Mouse (Mus musculus) embryonic facial prominence, embryonic 15.5 days (tissue): ENCODE data around the gene Mettl26. TPM values are rescaled to one million over a fixed set of nuclear protein-coding genes. Genes with fewer than 3 reads are reported as not detected.
A peak's percentile ranks its signal among the peaks of the same experiment; 100 is the strongest.

ENCODE experiments used
- ATAC-seq: fragments of 200-750 bp; cut with Nextera tagmentation; 2 replicates; pipeline ENCODE4 v1.8.0; 2017; ENCODE audit warnings: low read depth, moderate TSS enrichment; ENCODE audit not compliant: insufficient number of reproducible peaks, low FRiP score, low TSS enrichment
- H3K27ac ChIP-seq: fragments of 300-500 bp; sonication (generic); replicated peaks from 2 replicates; pipeline ENCODE4 v1.5.1; 2015; ENCODE audit warnings: mild to moderate bottlenecking, inconsistent platforms
- H3K27me3 ChIP-seq: fragments of 300-500 bp; sonication (generic); 2 replicates; pipeline ENCODE4 v1.6.1; 2015; ENCODE audit warnings: inconsistent platforms
- H3K36me3 ChIP-seq: fragments of 300-500 bp; sonication (generic); 2 replicates; pipeline ENCODE4 v1.6.1; 2015; ENCODE audit warnings: mild to moderate bottlenecking, inconsistent platforms
- H3K4me1 ChIP-seq: fragments of 300-500 bp; sonication (generic); 2 replicates; pipeline ENCODE4 v1.6.1; 2015; ENCODE audit warnings: inconsistent platforms
- H3K4me2 ChIP-seq: fragments of 300-500 bp; sonication (generic); replicated peaks from 2 replicates; pipeline ENCODE4 v1.6.1; 2015; ENCODE audit warnings: mild to moderate bottlenecking, inconsistent platforms
- H3K4me3 ChIP-seq: fragments of 300-500 bp; sonication (generic); replicated peaks from 2 replicates; pipeline ENCODE4 v1.5.1; 2015; ENCODE audit warnings: mild to moderate bottlenecking, inconsistent platforms
- H3K9ac ChIP-seq: fragments of 300-500 bp; sonication (generic); 2 replicates; pipeline ENCODE4 v1.6.1; 2015; ENCODE audit warnings: inconsistent platforms
- H3K9me3 ChIP-seq: fragments of 300-500 bp; sonication (generic); replicated peaks from 2 replicates; pipeline ENCODE4 v1.6.1; 2016; ENCODE audit warnings: inconsistent platforms
- WGBS: fragments of 180-500 bp; shearing (Covaris S2); methylation state at CpG from one replicate; pipeline ENCODE4 v1.1.7; 2015; 5-methylcytosine and 5-hydroxymethylcytosine counted together
- polyA plus RNA-seq: library from polyadenylated mRNA; unstranded; fragments of >200 nt; fragmentation: Nextera tagmentation; extraction: Ambion mirVana; gene quantifications from 2 replicates; pipeline ENCODE4 v1.2.1, GENCODE M21; 2015

Gene Mettl26
- polyA plus RNA-seq: 49.6 and 51.8 TPM in 2 replicates

DNA sequence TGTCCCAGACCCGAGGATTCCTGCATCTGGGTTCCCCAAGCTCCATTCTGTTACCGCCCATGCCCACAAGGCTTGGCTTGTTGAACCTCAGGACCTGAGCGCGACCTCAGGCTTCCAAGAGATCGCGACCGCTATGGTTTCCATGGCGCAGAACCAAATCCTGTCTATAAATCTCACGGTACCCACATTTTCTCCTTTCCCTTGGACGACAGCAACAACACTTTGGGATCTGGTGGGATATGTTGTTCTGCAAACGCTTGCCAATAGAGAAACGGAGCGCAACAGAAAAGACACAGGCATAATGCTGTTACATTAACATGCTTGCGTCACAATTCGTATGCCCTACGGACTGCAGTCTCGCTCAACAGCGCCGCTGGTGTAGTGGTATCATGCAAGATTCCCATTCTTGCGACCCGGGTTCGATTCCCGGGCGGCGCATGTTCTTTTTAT is at the start of gene Mettl26:
Gene Mettl26, plus strand, starts transcription at position 354 of the 450 bp plus-strand sequence.
- Histone ChIP-seq H3K9ac (peak within 1 kb of the TSS; percentile 68), H3K4me2 (peak within 1 kb of the TSS; percentile 91), H3K27me3 (no peaks in the 10 kb centered on the region), H3K4me1 (peaks cover 24% of the 10 kb centered on the region), H3K27ac (peak within 1 kb of the TSS; percentile 96), H3K4me3 (peak within 1 kb of the TSS; percentile 86), H3K9me3 (no peaks in the 10 kb centered on the region), H3K36me3 (peaks cover 17% of the 10 kb centered on the region; the same call in 1 of the 2 replicates)
- peak; percentile 83 for ATAC-seq
- under 1% methylated on average over 25 of the region's 25 CpGs for WGBS

DNA sequence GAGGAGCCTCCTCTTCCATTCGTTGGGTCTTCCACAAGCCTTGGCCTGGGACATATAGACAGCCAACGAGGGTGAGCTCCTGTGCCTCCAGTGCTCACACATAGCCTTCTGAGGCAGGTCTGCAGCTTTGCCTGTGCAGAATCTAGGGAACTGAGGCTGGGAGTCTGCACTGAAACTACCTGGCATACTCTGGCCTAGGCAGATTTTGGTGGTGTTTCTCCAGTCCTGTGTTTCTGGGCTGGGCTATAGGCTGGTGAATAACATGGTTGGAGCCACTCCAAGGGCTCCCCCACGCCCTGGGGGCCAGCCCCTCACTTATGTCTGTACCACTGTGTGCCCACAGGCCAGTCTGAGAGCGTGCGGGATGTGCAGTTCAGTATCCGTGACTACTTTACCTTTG is 49.6 kb upstream of the Mettl26 start:
- Histone ChIP-seq H3K27me3 (peaks cover 11% of the 10 kb centered on the region), H3K4me1 (peaks cover 54% of the 10 kb centered on the region), H3K4me2 (no peak overlapping the region), H3K4me3 (no peak overlapping the region), H3K9ac (no peak overlapping the region), H3K9me3 (no peaks in the 10 kb centered on the region), H3K36me3 (peaks cover 28% of the 10 kb centered on the region), H3K27ac (no peak overlapping the region)
- 89% methylated on average over 6 of the region's 6 CpGs for WGBS
- no peak for ATAC-seq

DNA sequence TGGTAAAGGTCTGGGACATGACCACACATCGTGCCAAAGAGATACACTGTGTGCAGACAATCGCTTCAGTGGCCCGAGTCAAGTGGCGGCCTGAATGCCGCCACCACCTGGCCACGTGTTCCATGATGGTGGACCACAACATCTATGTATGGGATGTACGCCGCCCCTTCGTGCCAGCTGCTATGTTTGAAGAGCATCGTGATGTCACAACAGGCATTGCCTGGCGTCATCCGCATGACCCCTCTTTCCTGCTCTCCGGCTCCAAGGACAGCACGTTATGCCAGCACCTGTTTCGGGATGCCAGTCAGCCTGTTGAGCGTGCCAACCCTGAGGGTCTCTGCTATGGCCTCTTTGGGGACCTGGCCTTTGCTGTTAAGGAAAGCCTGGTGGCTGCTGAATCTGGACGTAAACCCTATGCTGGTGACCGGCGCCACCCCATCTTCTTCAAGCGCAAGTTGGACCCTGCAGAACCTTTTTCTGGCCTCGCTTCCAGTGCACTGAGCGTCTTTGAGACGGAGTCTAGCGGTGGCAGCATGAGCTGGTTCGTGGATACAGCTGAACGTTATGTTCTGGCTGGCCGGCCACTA is 48.8 kb upstream of the Mettl26 start:
- peaks cover 36% of the 10 kb centered on the region for H3K36me3 ChIP-seq
- no peak overlapping the region for H3K9ac ChIP-seq
- H3K9me3 ChIP-seq: no peaks in the 10 kb centered on the region
- H3K4me1 ChIP-seq: peaks cover 61% of the 10 kb centered on the region
- ATAC-seq: no peak
- H3K27ac ChIP-seq: no peak overlapping the region
- H3K4me3 ChIP-seq: no peak overlapping the region
- H3K4me2 ChIP-seq: no peak overlapping the region; the same call in 1 of the 2 replicates
- WGBS: 95% methylated on average over 27 of the region's 27 CpGs
- peaks cover 5% of the 10 kb centered on the region; the same call in 1 of the 2 replicates for H3K27me3 ChIP-seq

DNA sequence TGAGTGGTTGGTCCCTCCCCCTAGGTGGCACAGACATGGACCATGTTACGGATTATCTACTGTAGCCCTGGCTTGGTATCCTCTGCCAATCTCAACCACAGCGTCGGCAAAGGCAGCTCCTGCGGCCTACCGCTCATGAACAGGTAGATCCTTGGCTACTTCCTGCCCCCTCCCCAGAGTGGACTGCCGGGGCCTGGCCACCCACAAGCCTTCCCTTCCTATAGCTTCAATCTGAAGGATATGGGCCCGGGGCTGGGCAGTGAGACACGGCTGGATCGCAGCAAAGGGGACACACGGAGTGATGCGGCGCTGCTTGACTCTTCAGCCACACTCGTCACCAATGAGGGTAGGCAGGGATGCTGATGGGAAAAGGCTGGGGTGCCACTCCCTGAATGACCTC is 47.9 kb upstream of the Mettl26 start:
- Histone ChIP-seq H3K4me3 (no peak overlapping the region), H3K4me2 (no peak overlapping the region; the same call in 1 of the 2 replicates), H3K9ac (no peak overlapping the region), H3K9me3 (no peaks in the 10 kb centered on the region), H3K27me3 (0 out of 2 replicates have a peak, but pooled peaks cover under 1% of the 10 kb centered on the region), H3K36me3 (peaks cover 45% of the 10 kb centered on the region), H3K4me1 (peaks cover 70% of the 10 kb centered on the region), H3K27ac (no peak overlapping the region)
- WGBS: 97% methylated on average over 13 of the region's 13 CpGs
- ATAC-seq: no peak

DNA sequence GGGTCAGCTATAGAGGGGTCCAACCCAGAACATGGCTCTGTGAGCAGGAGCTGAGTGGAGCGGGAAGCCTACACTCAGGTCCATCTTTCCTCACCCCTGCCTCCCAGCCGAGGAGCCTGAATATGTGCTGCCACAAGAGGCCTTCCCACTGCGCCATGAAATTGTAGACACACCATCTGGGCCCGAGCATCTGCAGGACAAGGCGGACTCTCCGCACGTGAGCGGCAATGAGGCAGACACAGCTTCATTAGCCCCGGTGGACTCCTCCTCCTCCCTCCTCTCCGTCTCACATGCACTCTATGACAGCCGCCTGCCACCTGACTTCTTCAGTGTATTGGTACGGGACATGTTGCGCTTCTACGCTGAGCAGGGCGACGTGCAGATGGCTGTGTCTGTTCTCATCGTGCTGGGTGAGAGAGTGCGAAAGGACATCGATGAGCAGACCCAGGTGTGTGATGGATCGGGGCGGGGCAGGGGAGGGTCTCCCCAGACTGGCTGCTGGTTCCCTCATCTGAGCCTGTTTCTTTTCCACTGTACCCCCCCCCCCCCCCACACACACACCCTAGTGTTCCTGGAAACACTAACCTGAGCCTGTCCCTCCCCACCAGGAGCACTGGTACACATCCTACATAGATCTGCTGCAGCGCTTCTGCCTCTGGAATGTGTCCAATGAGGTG is 47.2 kb upstream of the Mettl26 start:
- Histone ChIP-seq H3K9ac (no peak overlapping the region), H3K4me1 (peaks cover 72% of the 10 kb centered on the region), H3K4me2 (peak overlapping the region; percentile 73; the same call in 1 of the 2 replicates), H3K27me3 (no peaks in the 10 kb centered on the region), H3K4me3 (peak overlapping the region; percentile 54; the same call in 1 of the 2 replicates), H3K9me3 (no peaks in the 10 kb centered on the region), H3K36me3 (peaks cover 45% of the 10 kb centered on the region), H3K27ac (no peak overlapping the region)
- 88% methylated on average over 22 of the region's 22 CpGs for WGBS
- ATAC-seq: no peak

DNA sequence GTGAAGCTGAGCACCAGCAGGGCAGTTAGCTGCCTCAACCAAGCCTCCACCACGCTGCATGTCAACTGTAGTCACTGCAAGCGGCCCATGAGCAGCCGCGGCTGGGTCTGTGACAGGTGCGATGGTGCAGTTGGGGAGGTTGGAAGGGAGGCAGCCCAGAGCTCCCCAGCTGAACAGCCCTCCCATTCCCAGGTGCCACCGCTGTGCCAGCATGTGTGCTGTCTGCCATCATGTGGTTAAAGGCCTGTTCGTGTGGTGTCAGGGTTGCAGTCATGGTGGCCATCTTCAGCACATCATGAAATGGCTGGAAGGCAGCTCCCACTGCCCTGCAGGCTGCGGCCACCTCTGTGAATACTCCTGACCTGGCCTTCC is 46.7 kb upstream of the Mettl26 start:
- H3K27me3 ChIP-seq: no peaks in the 10 kb centered on the region
- peak overlapping the region; percentile 73 for H3K4me2 ChIP-seq
- peak overlapping the region; percentile 54 for H3K4me3 ChIP-seq
- H3K4me1 ChIP-seq: peaks cover 70% of the 10 kb centered on the region
- no peak for ATAC-seq
- H3K36me3 ChIP-seq: peaks cover 45% of the 10 kb centered on the region
- WGBS: 79% methylated on average over 8 of the region's 8 CpGs
- H3K9ac ChIP-seq: peak overlapping the region; percentile 54; the same call in 1 of the 2 replicates
- peak overlapping the region; percentile 94 for H3K27ac ChIP-seq
- no peaks in the 10 kb centered on the region for H3K9me3 ChIP-seq

DNA sequence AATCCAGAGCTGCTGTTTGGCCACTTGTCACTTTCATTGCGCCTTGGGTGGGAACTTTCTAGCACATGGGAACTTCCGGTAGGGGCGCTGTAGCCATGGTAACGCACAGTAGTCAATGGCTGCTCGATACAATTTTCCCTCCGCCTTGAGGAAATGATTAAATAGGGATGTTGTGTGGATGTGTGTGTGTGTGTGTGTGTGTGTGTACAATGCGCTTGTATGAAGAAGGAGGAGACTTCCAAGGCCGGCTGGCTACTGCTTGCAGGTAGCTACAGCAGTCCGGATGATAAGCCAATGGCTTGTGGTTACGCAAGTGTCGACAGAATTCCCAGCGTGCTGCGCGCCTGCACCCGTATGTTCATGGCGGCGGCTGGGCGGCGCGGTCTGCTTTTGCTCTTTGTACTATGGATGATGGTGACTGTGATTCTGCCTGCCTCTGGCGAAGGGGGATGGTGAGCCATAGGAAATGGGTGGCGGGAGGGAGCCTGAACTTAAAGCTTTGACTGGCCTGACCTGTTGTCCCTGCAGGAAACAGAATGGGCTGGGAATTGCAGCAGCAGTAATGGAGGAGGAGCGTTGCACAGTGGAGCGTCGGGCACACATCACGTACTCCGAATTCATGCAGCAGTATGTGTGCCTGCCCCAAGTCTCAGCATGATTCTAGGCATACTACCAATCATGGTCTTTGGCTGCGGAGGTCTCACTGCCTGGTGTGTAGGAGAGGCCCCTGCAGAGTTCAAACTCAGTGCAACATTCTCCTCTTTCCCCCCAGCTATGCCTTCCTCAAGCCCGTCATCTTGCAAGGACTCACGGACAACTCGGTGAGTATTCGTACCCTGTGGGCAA is 45.9 kb upstream of the Mettl26 start, which contains the start of gene Jmjd8:
Gene Jmjd8, plus strand, starts transcription at position 156 of the 846 bp plus-strand sequence.
- H3K27me3 ChIP-seq: no peaks in the 10 kb centered on the region
- H3K27ac ChIP-seq: peak within 1 kb of the TSS; percentile 94
- peaks cover 71% of the 10 kb centered on the region for H3K4me1 ChIP-seq
- peak within 1 kb of the TSS; percentile 54 for H3K9ac ChIP-seq
- no peak for ATAC-seq
- H3K4me2 ChIP-seq: peak within 1 kb of the TSS; percentile 73
- peaks cover 45% of the 10 kb centered on the region for H3K36me3 ChIP-seq
- under 1% methylated on average over 32 of the region's 32 CpGs for WGBS
- peak within 1 kb of the TSS; percentile 54 for H3K4me3 ChIP-seq
- no peaks in the 10 kb centered on the region for H3K9me3 ChIP-seq

DNA sequence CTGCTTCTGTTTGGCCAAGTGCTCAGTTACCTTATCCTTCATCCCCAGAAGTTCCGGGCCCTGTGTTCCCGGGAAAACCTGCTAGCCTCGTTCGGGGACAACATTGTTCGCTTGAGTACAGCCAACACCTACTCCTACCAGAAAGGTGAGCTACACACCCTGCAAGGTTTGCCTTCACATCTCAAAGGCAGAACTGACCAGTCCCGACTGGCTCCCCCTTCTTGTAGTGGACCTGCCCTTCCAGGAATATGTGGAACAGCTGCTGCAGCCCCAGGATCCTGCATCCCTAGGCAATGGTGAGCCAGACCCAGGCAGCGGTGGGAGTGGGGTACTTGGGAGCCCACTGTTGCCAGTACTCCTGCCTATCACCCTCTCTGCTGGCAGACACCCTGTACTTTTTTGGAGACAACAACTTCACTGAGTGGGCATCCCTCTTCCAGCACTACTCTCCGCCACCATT is 45.3 kb upstream of the Mettl26 start:
- Histone ChIP-seq H3K4me2 (peak overlapping the region; percentile 73), H3K9me3 (no peaks in the 10 kb centered on the region), H3K9ac (peak overlapping the region; percentile 54), H3K36me3 (peaks cover 45% of the 10 kb centered on the region), H3K4me1 (peaks cover 71% of the 10 kb centered on the region), H3K27me3 (no peaks in the 10 kb centered on the region), H3K27ac (peak overlapping the region; percentile 94), H3K4me3 (peak overlapping the region; percentile 54)
- no peak for ATAC-seq
- 36% methylated on average over 8 of the region's 8 CpGs for WGBS

DNA sequence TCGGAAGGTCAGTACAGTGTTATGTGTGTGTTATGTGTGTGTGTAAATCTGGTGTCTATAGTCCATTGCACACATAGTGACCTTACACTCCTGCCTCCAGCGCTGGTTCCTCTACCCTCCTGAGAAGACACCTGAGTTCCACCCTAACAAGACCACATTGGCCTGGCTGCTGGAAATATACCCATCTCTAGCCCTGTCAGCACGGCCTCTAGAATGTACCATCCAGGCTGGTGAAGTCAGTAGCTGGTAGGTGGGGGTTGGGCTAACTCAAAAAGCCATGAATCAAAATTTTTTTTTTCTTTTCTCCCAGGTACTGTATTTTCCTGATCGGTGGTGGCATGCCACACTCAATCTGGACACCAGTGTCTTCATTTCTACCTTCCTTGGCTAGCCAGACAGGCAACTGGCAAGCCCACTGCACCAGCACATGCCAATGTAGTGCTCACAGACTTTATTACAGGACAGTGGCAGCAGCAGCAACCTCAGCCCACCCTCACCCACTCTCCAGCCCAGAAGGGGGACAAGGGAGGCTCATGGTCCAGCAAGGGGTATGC is 44.6 kb upstream of the Mettl26 start:
- H3K4me1 ChIP-seq: peaks cover 71% of the 10 kb centered on the region
- ATAC-seq: no peak
- no peak overlapping the region for H3K27ac ChIP-seq
- no peaks in the 10 kb centered on the region for H3K9me3 ChIP-seq
- H3K4me2 ChIP-seq: peak overlapping the region; percentile 73
- no peak overlapping the region for H3K9ac ChIP-seq
- no peaks in the 10 kb centered on the region for H3K27me3 ChIP-seq
- 86% methylated on average over 4 of the region's 4 CpGs for WGBS
- H3K36me3 ChIP-seq: peaks cover 47% of the 10 kb centered on the region
- H3K4me3 ChIP-seq: peak overlapping the region; percentile 54

DNA sequence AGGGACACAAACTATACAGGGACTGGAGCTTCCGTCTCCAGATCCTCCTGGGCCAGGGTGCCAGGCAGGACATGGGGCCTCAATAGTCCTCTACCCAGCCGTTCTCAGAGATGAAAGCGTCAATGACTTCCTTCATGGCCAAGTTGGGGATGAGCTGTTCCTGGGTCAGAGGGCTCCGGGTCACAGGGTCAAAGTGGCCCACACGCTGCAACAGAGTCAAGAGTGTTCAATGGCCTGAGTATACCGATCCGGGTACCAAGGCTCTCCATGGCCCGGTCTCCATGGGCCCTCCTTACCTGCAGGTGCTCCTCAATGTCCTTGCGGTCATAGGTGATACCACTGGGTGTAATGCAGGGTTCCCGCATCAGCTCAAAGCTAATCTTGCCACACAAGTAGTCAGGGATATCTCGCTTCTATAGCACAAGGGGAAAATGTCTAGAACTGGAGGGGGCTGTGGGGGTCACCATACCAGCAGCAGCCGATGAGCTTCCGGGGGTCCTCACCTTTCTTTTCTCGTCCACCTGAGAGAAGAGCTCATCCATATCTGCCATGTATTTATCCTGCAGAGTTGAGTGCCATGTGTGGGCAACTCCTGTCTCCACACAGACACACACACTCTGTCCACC is 44.0 kb upstream of the Mettl26 start:
- H3K4me1 ChIP-seq: peaks cover 71% of the 10 kb centered on the region
- no peak for ATAC-seq
- no peaks in the 10 kb centered on the region for H3K9me3 ChIP-seq
- H3K27me3 ChIP-seq: no peaks in the 10 kb centered on the region
- peak overlapping the region; percentile 93 for H3K4me2 ChIP-seq
- H3K27ac ChIP-seq: no peak overlapping the region
- 81% methylated on average over 14 of the region's 14 CpGs for WGBS
- peaks cover 46% of the 10 kb centered on the region for H3K36me3 ChIP-seq
- H3K4me3 ChIP-seq: peak overlapping the region; percentile 86
- no peak overlapping the region for H3K9ac ChIP-seq
